Mouse (Mus musculus) G1E (cell line): ENCODE data around the gene Fbxo47. TPM values are rescaled to one million over a fixed set of nuclear protein-coding genes. Genes with fewer than 3 reads are reported as not detected.

Experiments used
- ATAC-seq: 2 replicates; pipeline ENCODE4 v1.8.0; 2016; ENCODE audit warnings: mild to moderate bottlenecking; ENCODE audit not compliant: insufficient number of reproducible peaks, poor library complexity, low FRiP score, severe bottlenecking; ENCODE audit errors: extremely low read depth
- DNase-seq: peaks from one replicate; pipeline ENCODE4 v3.0.0; 2012; ENCODE audit warnings: low spot score
- H3K27me3 ChIP-seq: 2 replicates; pipeline ENCODE4 v1.6.1; 2012; ENCODE audit warnings: mild to moderate bottlenecking, low read length, inconsistent platforms; ENCODE audit not compliant: insufficient read depth
- H3K36me3 ChIP-seq: replicated peaks from 2 replicates; pipeline ENCODE3; 2012; ENCODE audit warnings: mild to moderate bottlenecking, inconsistent platforms
- H3K4me1 ChIP-seq: 2 replicates; pipeline ENCODE4 v1.6.1; 2012; ENCODE audit warnings: low read depth, low read length, inconsistent platforms, mixed read lengths; ENCODE audit not compliant: insufficient read depth
- H3K4me3 ChIP-seq: 2 replicates; pipeline ENCODE4 v1.5.1; 2012; ENCODE audit warnings: low read depth, mild to moderate bottlenecking, inconsistent platforms, low read length, moderate library complexity, mixed read lengths
- H3K9me3 ChIP-seq: replicated peaks from 2 replicates; pipeline ENCODE4 v1.6.1; 2012; ENCODE audit warnings: inconsistent platforms
- CTCF ChIP-seq: IDR thresholded peaks from 2 replicates; pipeline ENCODE4 v1.5.1; 2012; ENCODE audit warnings: low read depth, low read length, inconsistent platforms, mixed read lengths
- GATA1 ChIP-seq: IDR thresholded peaks from 2 replicates; pipeline ENCODE4 v1.6.1; 2012; ENCODE audit warnings: borderline replicate concordance, low read length, inconsistent platforms, mixed read lengths
- GATA2 ChIP-seq: IDR thresholded peaks from 2 replicates; pipeline ENCODE4 v1.6.1; 2012; ENCODE audit warnings: low read depth, low read length, inconsistent platforms, borderline replicate concordance
- POLR2AphosphoS5 ChIP-seq: IDR thresholded peaks from 2 replicates; pipeline ENCODE4 v1.6.1; 2012; ENCODE audit warnings: low read depth, low read length, inconsistent platforms; ENCODE audit not compliant: insufficient replicate concordance
- TAL1 ChIP-seq: conservative IDR thresholded peaks from 2 replicates; pipeline ENCODE4 v1.6.1; 2012; ENCODE audit warnings: low read depth, low read length, inconsistent platforms, mixed read lengths
- polyA plus RNA-seq: library from polyadenylated mRNA; stranded (reverse); fragments of >175 nt; gene quantifications from 2 replicates; pipeline ENCODE4 v1.2.3, GENCODE M21; 2012
- total RNA-seq, 2 experiments: library from RNA; stranded (forward) in 1 of 2; stranded (reverse) in 1 of 2; fragments of 200-1000 nt in 1 of 2; fragments of >200 nt in 1 of 2; fragmentation: Nextera tagmentation in 1 of 2; gene quantifications; 2 replicates each; pipeline ENCODE4 v1.2.3; 2014 to 2017

Fbxo47 gene
- total RNA-seq (2014; fragmentation: Nextera tagmentation): 0.58 and 1.9 TPM in 2 replicates
- 0.55 and 0.70 TPM in 2 replicates for total RNA-seq (2017)
- not detected in 2 replicates for polyA plus RNA-seq

GRCm38 (mm10) chr11:97883918-97884600, at the start of gene Fbxo47:
TSS of gene Fbxo47 (minus strand) at chr11:97884154.
- H3K27me3 ChIP-seq: no peaks in the 10 kb centered on the region
- peak within 1 kb of the TSS; percentile 72 for H3K4me3 ChIP-seq
- H3K4me1 ChIP-seq: peaks cover 18% of the 10 kb centered on the region
- no peak for TF ChIP-seq POLR2AphosphoS5
- no peak for TF ChIP-seq TAL1
- TF ChIP-seq CTCF: 0 out of 2 replicates have a peak, but pooled peaks have one; percentile 6
- no peak for TF ChIP-seq GATA1
- no peak for TF ChIP-seq GATA2
- ATAC-seq (peak; percentile 94), DNase-seq (peak; percentile 76)
- H3K36me3 ChIP-seq: peaks cover 3% of the 10 kb centered on the region
- H3K9me3 ChIP-seq: peaks cover 4% of the 10 kb centered on the region

DNA sequence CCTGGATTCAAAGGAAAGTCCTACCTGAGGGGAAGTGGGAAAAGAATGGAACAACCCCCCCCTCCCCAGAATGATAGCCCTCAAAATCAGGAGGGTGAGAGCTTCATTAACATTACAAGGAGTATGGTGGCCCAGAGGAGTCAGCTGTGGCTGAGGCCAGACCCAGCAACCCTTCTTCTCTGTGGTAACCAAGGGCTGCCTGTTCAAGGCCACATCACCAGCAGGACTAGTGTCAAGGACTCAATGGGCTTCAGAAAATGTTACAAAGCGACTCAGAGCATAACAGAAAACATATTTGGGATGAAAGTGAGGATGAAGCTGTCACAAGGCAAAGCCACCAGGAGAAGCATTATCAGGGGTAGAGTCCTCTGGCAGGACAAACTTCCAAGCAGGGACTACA, 49.6 kb upstream of the Fbxo47 start:
- no peak for DNase-seq
- no peak for TF ChIP-seq GATA1
- Histone ChIP-seq H3K36me3 (peaks cover 56% of the 10 kb centered on the region), H3K4me3 (no peak overlapping the region), H3K4me1 (peaks cover 20% of the 10 kb centered on the region), H3K9me3 (no peaks in the 10 kb centered on the region), H3K27me3 (peaks cover 3% of the 10 kb centered on the region; the same call in 1 of the 2 replicates)
- no peak for ATAC-seq

GRCm38 (mm10) chr11:97928905-97929304, 45.0 kb upstream of the Fbxo47 start:
- Histone ChIP-seq H3K4me3 (no peak overlapping the region), H3K4me1 (peaks cover 2% of the 10 kb centered on the region; the same call in 1 of the 2 replicates), H3K9me3 (no peaks in the 10 kb centered on the region), H3K27me3 (peaks cover 7% of the 10 kb centered on the region; the same call in 1 of the 2 replicates), H3K36me3 (peaks cover 45% of the 10 kb centered on the region)
- DNase-seq (no peak), ATAC-seq (no peak)
- TF ChIP-seq GATA1: no peak
- no peak for TF ChIP-seq TAL1
- TF ChIP-seq POLR2AphosphoS5: no peak

GRCm38 (mm10) chr11:97924217-97924616, 40.3 kb upstream of the Fbxo47 start:
- Histone ChIP-seq H3K4me3 (no peak overlapping the region), H3K4me1 (peaks cover 3% of the 10 kb centered on the region; the same call in 1 of the 2 replicates), H3K27me3 (peaks cover 16% of the 10 kb centered on the region; the same call in 1 of the 2 replicates), H3K9me3 (no peaks in the 10 kb centered on the region), H3K36me3 (peaks cover 27% of the 10 kb centered on the region)
- DNase-seq: no peak
- no peak for ATAC-seq
- TF ChIP-seq POLR2AphosphoS5 (no peak), GATA2 (no peak), TAL1 (no peak), CTCF (no peak), GATA1 (no peak)

- Histone ChIP-seq H3K4me1 (peaks cover 3% of the 10 kb centered on the region; the same call in 1 of the 2 replicates), H3K36me3 (peaks cover 24% of the 10 kb centered on the region), H3K4me3 (no peak overlapping the region), H3K9me3 (no peaks in the 10 kb centered on the region), H3K27me3 (peaks cover 17% of the 10 kb centered on the region; the same call in 1 of the 2 replicates)
- TF ChIP-seq POLR2AphosphoS5 (no peak), TAL1 (no peak), CTCF (no peak), GATA2 (no peak), GATA1 (no peak)
- ATAC-seq (no peak), DNase-seq (no peak)
These were observed 39.7 kb upstream of the Fbxo47 start for GRCm38 (mm10) chr11:97923639-97924038.

- Histone ChIP-seq H3K27me3 (peaks cover 15% of the 10 kb centered on the region), H3K4me1 (peaks cover 4% of the 10 kb centered on the region), H3K4me3 (no peak overlapping the region), H3K9me3 (no peaks in the 10 kb centered on the region), H3K36me3 (no peaks in the 10 kb centered on the region)
- TF ChIP-seq GATA1 (no peak), TAL1 (no peak), CTCF (no peak), POLR2AphosphoS5 (no peak), GATA2 (no peak)
- no peak for DNase-seq
- ATAC-seq: no peak
These were observed 32.1 kb upstream of the Fbxo47 start for GRCm38 (mm10) chr11:97915974-97916503.
